In genomic region chr2:103662121-103662520, GRCm38 (mm10) we compare ENCODE assay signal across 8 mouse cellular contexts.
DNase-seq lines count a peak whose midpoint lies in the region; ATAC-seq and TF ChIP-seq lines count a peak whose summit lies in the region.

No protein-coding gene starts in this region.

- H3K4me1 ChIP-seq in lung, postnatal 0 days (ENCODE audit: insufficient read depth, low read depth, low read length) = no peaks in the 10 kb centered on the region
- H3K4me1 ChIP-seq in midbrain, postnatal 0 days (ENCODE audit: insufficient read depth, low read length) = no peaks in the 10 kb centered on the region

- peak; percentile 72 to 90 for DNase-seq in adrenal gland, adult (ENCODE audit: inconsistent age in 2 of 2, low spot score in 1 of 2)
- no peak for DNase-seq in adrenal gland, postnatal 4 days (ENCODE audit: low spot score in 2 of 2)
- DNase-seq in right cerebral cortex, adult 2 months (ENCODE audit: low spot score in 2 of 2) = peak; percentile 70 to 76
- DNase-seq in right cerebral cortex, postnatal 4 days = no peak
- DNase-seq in heart, adult 18-20 months = peak; percentile 74 to 83
- peak; percentile 60 for DNase-seq in lung, postnatal 0 days (ENCODE audit: low spot score)
- DNase-seq in midbrain, postnatal 0 days (ENCODE audit: low spot score) = no peak
- DNase-seq in urinary bladder, postnatal 4 days (ENCODE audit: low spot score in 2 of 2) = no peak

- no peaks in the 10 kb centered on the region for H3K36me3 ChIP-seq in lung, postnatal 0 days (ENCODE audit: insufficient read depth, low read length)
- H3K36me3 ChIP-seq in midbrain, postnatal 0 days (ENCODE audit: insufficient read depth, low read length) = no peaks in the 10 kb centered on the region

- H3K9me3 ChIP-seq in lung, postnatal 0 days (ENCODE audit: low read length) = no peaks in the 10 kb centered on the region
- no peaks in the 10 kb centered on the region for H3K9me3 ChIP-seq in midbrain, postnatal 0 days (ENCODE audit: low read length)

- ATAC-seq in lung, postnatal 0 days = peak; percentile 72
- no peak for ATAC-seq in midbrain, postnatal 0 days (ENCODE audit: low FRiP score)

- H3K27me3 ChIP-seq in lung, postnatal 0 days (replicated peaks; ENCODE audit: insufficient read depth, low read length) = no peaks in the 10 kb centered on the region
- no peaks in the 10 kb centered on the region for H3K27me3 ChIP-seq in midbrain, postnatal 0 days (ENCODE audit: insufficient read depth, low read length)

- no peak overlapping the region for H3K4me2 ChIP-seq in lung, postnatal 0 days (replicated peaks; ENCODE audit: low read depth, low read length)
- no peak overlapping the region for H3K4me2 ChIP-seq in midbrain, postnatal 0 days (ENCODE audit: low read depth, low read length, poor library complexity, severe bottlenecking)

- H3K9ac ChIP-seq in lung, postnatal 0 days (replicated peaks; ENCODE audit: low read depth) = no peak overlapping the region
- no peak overlapping the region for H3K9ac ChIP-seq in midbrain, postnatal 0 days (replicated peaks; ENCODE audit: low read length, poor library complexity, severe bottlenecking)

- 46% methylated on average over 4 of the region's 4 CpGs for WGBS in lung, postnatal 0 days
- WGBS in midbrain, postnatal 0 days = 67% methylated on average over 4 of the region's 4 CpGs

- peak; percentile 39; the same call in 1 of the 2 replicates for TF ChIP-seq EP300 in lung, postnatal 0 days (IDR thresholded peaks at IDR 0.05)

- H3K4me3 ChIP-seq in lung, postnatal 0 days (ENCODE audit: low read depth, low read length) = no peak overlapping the region
- H3K4me3 ChIP-seq in midbrain, postnatal 0 days (ENCODE audit: low read depth, low read length) = no peak overlapping the region

- H3K27ac ChIP-seq in lung, postnatal 0 days (ENCODE audit: low read length) = no peak overlapping the region
- H3K27ac ChIP-seq in midbrain, postnatal 0 days (ENCODE audit: low read depth, low read length) = no peak overlapping the region

- TF ChIP-seq CTCF in lung, postnatal 0 days (IDR thresholded peaks at IDR 0.05) = no peak
- no peak for TF ChIP-seq CTCF in midbrain, postnatal 0 days (IDR thresholded peaks at IDR 0.05)

Comparison
In these comparisons a context has a peak if more than half of its experiments do, and no peak if none do; other contexts are left out.
1. DNase-seq: peak in adrenal gland, adult (2 of 2), right cerebral cortex, adult 2 months (2 of 2), heart, adult 18-20 months (2 of 2) and lung, postnatal 0 days (single experiment); none in adrenal gland, postnatal 4 days (0 of 2), right cerebral cortex, postnatal 4 days (single experiment), midbrain, postnatal 0 days (single experiment) and urinary bladder, postnatal 4 days (0 of 2).